Mouse (Mus musculus) left cerebral cortex, adult 9 months (tissue): ENCODE measurements around the gene Epb41l4b.
A peak's percentile ranks its signal among the peaks of the same experiment; 100 is the strongest.

Experiments
- DNase-seq, 2 experiments: peaks; one replicate each; pipeline ENCODE4 v3.0.0; 2022; ENCODE audit warnings: low spot score in 2 of 2

Gene Epb41l4b

DNA sequence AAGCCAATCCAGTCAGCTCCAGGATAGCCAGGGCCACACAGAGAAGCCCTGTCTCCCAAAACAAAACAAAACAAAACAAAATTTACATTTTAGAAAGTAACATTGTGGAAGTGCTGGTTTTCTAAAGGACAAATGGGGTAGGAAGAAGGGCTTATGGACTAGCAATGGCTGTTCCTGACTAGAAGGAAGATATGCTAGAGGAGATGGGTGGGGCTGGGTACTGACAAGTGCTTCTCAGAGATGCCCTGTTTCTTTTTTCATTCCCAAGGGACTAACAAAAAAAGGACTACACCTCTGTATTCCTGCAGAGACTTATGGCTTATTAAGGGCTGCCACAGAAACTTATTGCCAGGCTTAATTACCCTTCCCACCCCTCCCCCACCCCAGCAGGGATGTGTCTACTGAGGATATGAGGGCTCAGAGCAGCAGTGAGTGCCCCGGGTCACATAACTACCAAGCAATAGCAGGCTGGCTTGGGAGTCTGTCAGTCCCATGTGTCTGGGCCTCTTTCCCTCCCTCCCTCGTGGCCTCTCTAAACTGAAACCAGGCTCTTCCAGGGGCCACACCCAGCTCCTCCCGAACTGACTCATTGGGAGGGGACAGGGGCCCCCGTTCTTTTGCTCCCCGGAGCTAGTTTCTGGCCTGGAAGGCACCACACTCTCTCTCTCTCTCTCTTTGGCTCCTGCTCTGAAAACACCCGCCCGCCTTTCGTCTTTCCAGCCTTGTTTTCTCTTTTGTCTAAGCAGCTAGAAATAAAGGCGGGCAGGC, 10.0 kb upstream of the Epb41l4b start:
- no peak for DNase-seq

- DNase-seq: no peak
Observed at GRCm38 (mm10) chr4:57148182-57148581, 4.9 kb upstream of the Epb41l4b start.

DNA sequence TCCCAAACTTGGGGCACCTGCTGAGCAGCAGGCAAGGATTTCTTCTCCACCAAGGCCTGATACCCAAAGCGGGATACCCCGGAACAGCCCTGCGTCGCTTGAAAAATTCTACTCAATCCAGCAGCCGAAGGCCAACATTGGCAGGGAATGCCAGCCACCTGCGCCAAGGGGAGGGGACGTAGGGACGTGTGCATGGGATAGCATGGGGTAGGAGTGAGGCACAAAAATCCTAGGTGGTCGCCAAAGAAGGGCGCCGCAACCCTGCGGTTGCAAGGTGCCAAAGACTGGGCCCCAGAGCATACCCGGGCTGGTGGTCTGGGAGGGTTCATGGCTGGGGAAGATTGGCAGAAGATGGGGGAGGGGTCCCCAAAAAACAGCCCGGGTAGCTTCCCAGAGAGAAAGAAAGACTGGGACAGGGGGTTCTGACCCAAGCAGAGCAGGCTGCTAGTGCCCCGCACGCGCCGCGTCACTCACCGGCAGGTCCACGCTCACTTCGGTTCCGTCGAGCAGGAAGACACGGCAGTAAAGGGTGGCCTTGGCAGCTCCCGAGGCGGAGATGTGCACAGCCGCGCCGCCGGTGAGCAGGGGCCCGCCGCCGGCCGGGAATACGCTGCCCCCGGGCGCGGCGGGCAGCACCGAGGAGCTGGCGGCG, 737 bp downstream of the Epb41l4b start:
- DNase-seq: no peak

DNA sequence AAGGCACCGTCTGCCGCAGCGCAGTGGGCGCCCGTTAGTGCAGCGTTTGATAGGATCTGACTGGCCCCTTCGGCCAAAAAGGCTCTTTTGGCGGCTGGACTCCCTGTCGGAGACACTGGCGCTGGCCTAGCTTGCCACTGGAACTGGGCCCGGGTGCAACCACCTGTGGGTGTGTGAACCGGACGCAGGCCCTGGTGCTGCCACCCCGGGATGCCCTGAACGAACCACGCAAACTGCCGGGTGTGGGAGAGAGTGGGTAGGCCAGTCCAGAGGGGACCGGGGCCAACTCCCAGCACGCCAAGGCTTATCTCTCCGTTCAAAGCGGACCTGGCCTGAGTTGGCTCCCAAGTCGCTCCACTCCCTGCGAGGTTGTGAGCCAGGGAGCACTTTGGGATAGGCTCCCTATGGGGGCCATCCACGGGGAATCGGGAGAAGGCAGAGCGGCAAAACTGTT, 1.3 kb downstream of the Epb41l4b start:
- no peak for DNase-seq

- DNase-seq: no peak
Observed at GRCm38 (mm10) chr4:57140992-57141717, 2.1 kb downstream of the Epb41l4b start.

- DNase-seq: no peak
Observed at GRCm38 (mm10) chr4:57140200-57140799, 2.9 kb downstream of the Epb41l4b start.

- peak in 1 of 2 experiments; percentile 45 for DNase-seq
Observed at GRCm38 (mm10) chr4:57139433-57139832, 3.8 kb downstream of the Epb41l4b start.

GRCm38 (mm10) chr4:57138093-57138440, 5.2 kb downstream of the Epb41l4b start:
- no peak for DNase-seq

DNA sequence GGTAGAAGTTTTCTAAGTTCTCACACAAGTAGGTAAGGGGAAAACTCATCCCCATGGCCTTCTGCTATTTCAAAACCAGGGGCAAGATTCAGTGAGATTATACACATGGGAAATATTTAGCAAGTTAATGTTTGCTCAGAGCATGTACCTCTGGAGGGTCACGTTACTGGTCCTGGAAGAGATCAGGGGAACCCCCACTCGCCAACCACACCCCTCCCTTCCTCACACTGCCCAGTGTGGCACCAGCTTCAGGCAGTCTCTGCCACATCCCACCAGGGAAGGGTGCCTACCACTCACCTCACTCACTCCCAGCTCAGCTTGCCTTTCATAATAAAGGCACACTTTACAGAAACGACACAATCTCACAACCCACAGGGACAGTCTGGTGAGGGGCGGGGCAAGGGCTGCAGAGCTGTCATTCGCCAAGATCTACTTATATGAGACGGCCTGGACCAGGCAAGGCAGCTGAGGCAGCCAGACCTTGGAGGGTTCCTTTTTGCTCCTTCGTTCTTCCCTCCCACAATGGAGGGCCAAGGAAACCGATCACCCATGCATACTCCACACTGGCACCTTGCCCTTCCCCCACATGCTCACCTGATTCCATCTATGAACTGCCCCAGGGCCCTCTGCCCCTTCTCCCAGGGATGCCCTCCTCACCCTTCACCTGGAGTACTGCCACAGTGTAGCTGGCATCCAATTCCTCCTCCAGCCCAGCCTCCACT, 5.7 kb downstream of the Epb41l4b start:
- no peak for DNase-seq

DNA sequence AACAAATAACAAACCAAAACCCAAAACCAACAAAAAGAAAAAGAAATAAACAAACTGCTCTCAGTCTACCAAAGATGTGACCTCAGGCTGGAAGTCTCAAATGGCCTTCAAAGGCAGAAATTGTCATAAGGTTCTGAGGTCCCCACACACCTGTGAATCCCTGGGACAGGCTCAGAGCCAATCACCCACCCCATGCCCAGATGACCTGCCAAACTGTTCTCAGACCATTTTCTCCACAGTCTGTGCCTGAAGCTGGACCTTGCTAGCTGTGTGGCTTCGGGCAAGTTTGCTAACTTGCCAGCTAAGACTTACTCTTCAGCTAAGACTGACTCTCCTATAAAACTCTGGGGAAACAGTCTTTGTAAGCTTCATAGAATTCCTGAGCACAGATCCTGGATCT, 7.8 kb downstream of the Epb41l4b start:
- DNase-seq: no peak

GRCm38 (mm10) chr4:57134554-57134953, 8.7 kb downstream of the Epb41l4b start:
- no peak for DNase-seq

GRCm38 (mm10) chr4:57131839-57132238, 11.4 kb downstream of the Epb41l4b start:
- DNase-seq: peak in 1 of 2 experiments; percentile 51

- peak in 1 of 2 experiments; percentile 23 for DNase-seq
Observed at GRCm38 (mm10) chr4:57129718-57130515, 13.3 kb downstream of the Epb41l4b start.

DNA sequence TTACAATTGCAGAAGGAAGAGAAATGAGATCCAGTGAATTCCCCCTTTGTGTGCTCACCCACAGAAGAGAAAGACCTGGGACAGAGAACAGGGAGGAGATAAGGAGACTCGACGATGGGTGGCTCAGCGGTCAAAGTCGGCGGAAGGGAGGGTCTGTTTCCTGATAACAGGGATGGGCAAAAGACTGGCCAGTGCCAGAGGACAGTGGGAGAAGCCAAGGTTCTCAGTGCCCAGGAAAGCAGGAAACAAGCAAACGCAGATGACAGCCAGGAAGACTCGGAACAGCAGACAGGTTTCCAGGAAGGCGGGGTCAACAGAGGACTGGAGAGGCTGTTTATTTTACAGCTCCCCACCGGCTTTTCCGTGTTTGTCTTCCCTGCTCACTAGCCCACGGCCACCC, 20.2 kb downstream of the Epb41l4b start:
- DNase-seq: no peak

- no peak for DNase-seq
Observed at GRCm38 (mm10) chr4:57122166-57122565, 21.1 kb downstream of the Epb41l4b start.

DNA sequence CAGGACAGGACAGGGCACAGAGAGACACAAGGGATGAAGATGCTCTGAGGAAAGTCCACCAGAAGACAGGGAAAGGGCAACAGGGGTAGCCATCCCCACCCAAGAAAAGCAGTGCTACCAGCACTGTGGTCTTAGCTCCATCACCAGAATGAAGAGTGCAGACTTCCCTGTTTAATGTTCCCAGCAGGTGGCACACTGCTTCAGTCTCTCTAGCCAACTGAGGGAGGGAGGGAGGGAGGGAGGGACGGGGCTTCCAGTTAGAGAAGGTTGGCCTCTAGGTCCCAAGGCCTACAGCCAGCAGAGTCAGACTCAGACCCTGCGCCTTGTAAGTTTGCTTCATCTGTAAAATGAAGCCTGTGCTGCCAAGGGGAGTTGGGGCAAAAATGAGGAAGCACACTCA, 22.7 kb downstream of the Epb41l4b start:
- no peak for DNase-seq

DNA sequence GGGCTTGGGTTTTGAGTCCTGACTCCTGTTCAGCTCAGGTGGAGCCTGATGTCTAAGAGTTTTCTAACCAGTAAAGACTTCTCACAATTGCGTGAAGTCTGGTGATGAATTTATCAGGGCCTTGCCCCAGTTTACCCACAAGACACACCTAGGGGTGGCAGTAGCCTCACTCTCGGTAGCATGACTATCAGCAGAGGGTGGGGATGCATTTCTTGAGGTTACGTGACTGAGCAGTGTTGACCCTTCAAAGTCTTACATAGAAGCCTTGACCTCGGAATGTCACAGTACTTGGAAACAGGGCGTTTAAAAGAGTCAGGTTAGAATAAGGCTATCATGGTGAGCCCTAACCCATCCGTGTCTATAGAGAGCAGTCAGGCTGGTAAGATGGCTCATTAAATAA, 23.3 kb downstream of the Epb41l4b start:
- DNase-seq: no peak

- no peak for DNase-seq
Observed at GRCm38 (mm10) chr4:57118883-57119282, 24.4 kb downstream of the Epb41l4b start.

- DNase-seq: no peak
Observed at GRCm38 (mm10) chr4:57116278-57116677, 27.0 kb downstream of the Epb41l4b start.
